Mouse (Mus musculus) midbrain, postnatal 0 days (tissue): ENCODE data around the gene Mtnr1b. TPM values are rescaled to one million over a fixed set of nuclear protein-coding genes. Genes with fewer than 3 reads are reported as not detected.

Source experiments
- ATAC-seq: fragments of 200-750 bp; cut with Nextera tagmentation; 2 replicates; pipeline ENCODE4 v1.8.0; 2017; ENCODE audit warnings: moderate number of reproducible peaks, mild to moderate bottlenecking, moderate TSS enrichment, moderate library complexity; ENCODE audit not compliant: low FRiP score
- DNase-seq: peaks from one replicate; pipeline ENCODE4 v3.0.0-alpha.2; 2015; ENCODE audit warnings: low spot score
- H3K27ac ChIP-seq: fragments of 300-500 bp; sonication (generic); 2 replicates; pipeline ENCODE4 v1.5.1; 2014; ENCODE audit warnings: low read depth, mild to moderate bottlenecking, low read length, mixed read lengths
- H3K27me3 ChIP-seq: fragments of 300-500 bp; sonication (generic); 2 replicates; pipeline ENCODE4 v1.6.1; 2014; ENCODE audit warnings: low read length, control low read depth, mixed read lengths; ENCODE audit not compliant: insufficient read depth
- H3K36me3 ChIP-seq: fragments of 300-500 bp; sonication (generic); 2 replicates; pipeline ENCODE4 v1.6.1; 2014; ENCODE audit warnings: low read length, control low read depth, mixed read lengths; ENCODE audit not compliant: insufficient read depth
- H3K4me1 ChIP-seq: fragments of 300-500 bp; sonication (generic); 2 replicates; pipeline ENCODE4 v1.6.1; 2014; ENCODE audit warnings: mild to moderate bottlenecking, control low read depth, antibody characterized with exemption, low read length, mixed read lengths; ENCODE audit not compliant: insufficient read depth
- H3K4me2 ChIP-seq: fragments of 300-500 bp; sonication (generic); 2 replicates; pipeline ENCODE4 v1.6.1; 2014; ENCODE audit warnings: low read depth, mild to moderate bottlenecking, low read length, mixed read lengths; ENCODE audit not compliant: poor library complexity, severe bottlenecking
- H3K4me3 ChIP-seq: fragments of 300-500 bp; sonication (generic); 2 replicates; pipeline ENCODE4 v1.5.1; 2014; ENCODE audit warnings: low read depth, mild to moderate bottlenecking, low read length, moderate library complexity
- H3K9ac ChIP-seq: fragments of 300-500 bp; sonication (generic); replicated peaks from 2 replicates; pipeline ENCODE4 v1.6.1; 2014; ENCODE audit warnings: mild to moderate bottlenecking, low read length, moderate library complexity, mixed read lengths; ENCODE audit not compliant: poor library complexity, severe bottlenecking
- H3K9me3 ChIP-seq: fragments of 300-500 bp; sonication (generic); 2 replicates; pipeline ENCODE4 v1.6.1; 2016; ENCODE audit warnings: low read length, control low read depth
- CTCF ChIP-seq: IDR thresholded peaks from 2 replicates; pipeline ENCODE4 v1.5.1; 2016; ENCODE audit warnings: antibody characterized with exemption, mild to moderate bottlenecking
- WGBS: fragments of 180-500 bp; shearing (Covaris S2); extraction: QIAGEN DNeasy Blood & Tissue Kit; methylation state at CpG from one replicate; pipeline ENCODE4 v1.1.7; 2014; 5-methylcytosine and 5-hydroxymethylcytosine counted together
- polyA plus RNA-seq: library from polyadenylated mRNA; unstranded; fragments of >200 nt; fragmentation: Nextera tagmentation; extraction: Ambion mirVana; gene quantifications from 2 replicates; pipeline ENCODE4 v1.2.1, GENCODE M21; 2015
- total RNA-seq: library from RNA; depleted of rRNA; stranded (reverse); fragments of >200 nt; gene quantifications from 2 replicates; pipeline ENCODE4 v1.2.3, GENCODE M21; 2014

The Mtnr1b gene
- total and polyA plus RNA-seq, 2 experiments from 2014 or later, result not detected

DNA sequence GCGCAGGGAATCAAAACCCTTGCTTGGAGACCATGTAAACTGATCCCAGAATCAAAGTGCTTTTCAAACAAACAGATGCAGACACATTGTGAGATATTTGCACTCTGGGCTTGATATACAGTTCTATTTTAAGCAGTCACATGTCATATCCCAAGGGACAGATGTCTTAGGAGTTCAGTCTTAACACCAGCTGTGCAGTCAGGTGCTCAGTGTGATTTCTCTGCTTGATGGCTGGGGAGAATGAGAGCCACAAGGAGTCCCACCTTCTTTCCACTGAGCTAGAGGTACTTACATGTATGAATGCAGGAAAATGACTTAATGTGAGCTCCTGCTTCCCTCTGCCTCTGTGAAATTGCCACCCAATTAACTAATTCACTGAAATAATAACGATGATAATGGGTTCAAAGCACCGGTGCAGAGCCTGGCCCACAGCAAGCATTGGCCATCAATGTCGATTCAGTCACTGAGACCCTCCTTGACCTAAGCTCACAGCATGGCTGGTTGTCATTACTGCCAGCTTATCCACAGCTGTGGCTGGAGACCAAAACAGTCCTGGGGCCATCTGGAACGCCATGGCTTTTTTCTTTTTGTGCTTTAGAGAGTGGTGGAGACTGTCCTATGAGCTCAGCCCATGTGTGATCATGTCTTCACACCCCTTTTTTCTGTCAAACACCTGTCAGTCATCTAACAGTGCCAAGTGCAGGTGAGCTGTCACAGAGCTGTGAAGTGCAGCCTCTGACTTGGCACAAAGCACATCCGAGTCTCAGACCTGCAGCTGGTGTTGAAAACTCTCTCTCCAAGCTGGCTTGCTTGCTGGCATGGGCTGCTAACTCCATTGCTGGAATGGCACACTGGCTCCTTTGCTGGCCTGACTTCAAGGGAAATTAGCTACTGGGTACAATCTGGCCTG is 61.1 kb downstream of the Mtnr1b start:
- DNase-seq, result peak; percentile 90
- Histone ChIP-seq H3K4me1 (no peaks in the 10 kb centered on the region), H3K27me3 (no peaks in the 10 kb centered on the region), H3K4me3 (no peak overlapping the region), H3K4me2 (no peak overlapping the region), H3K27ac (no peak overlapping the region), H3K36me3 (no peaks in the 10 kb centered on the region), H3K9me3 (no peaks in the 10 kb centered on the region), H3K9ac (no peak overlapping the region)
- 62% methylated on average over 6 of the region's 6 CpGs for WGBS
- peak; percentile 72 for ATAC-seq
- no peak for TF ChIP-seq CTCF

DNA sequence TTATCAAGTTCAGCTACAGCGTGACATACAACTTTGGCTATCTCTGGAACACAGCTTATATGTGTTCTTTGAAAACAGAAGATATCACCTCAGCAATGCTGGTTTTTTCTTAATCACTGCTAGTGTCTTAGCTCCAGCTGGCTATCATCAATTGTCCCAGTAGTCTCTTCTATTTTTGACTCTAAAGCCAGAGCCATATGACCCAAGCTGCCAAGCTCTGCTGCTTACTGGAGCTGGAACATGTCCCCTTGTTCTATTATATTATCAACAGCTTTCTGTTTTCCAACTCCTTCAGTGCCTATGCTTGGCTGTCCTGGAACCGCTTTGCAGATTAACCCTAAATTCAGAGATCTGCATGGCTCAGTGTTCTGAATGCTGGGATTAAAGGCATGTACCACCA is 70.1 kb downstream of the Mtnr1b start:
- Histone ChIP-seq H3K36me3 (no peaks in the 10 kb centered on the region), H3K27ac (no peak overlapping the region), H3K4me2 (no peak overlapping the region), H3K9me3 (no peaks in the 10 kb centered on the region), H3K9ac (no peak overlapping the region), H3K4me3 (no peak overlapping the region), H3K4me1 (no peaks in the 10 kb centered on the region), H3K27me3 (no peaks in the 10 kb centered on the region)
- TF ChIP-seq CTCF, result no peak
- WGBS, result 82% methylated on average over 2 of the region's 2 CpGs
- no peak for ATAC-seq
- no peak for DNase-seq

DNA sequence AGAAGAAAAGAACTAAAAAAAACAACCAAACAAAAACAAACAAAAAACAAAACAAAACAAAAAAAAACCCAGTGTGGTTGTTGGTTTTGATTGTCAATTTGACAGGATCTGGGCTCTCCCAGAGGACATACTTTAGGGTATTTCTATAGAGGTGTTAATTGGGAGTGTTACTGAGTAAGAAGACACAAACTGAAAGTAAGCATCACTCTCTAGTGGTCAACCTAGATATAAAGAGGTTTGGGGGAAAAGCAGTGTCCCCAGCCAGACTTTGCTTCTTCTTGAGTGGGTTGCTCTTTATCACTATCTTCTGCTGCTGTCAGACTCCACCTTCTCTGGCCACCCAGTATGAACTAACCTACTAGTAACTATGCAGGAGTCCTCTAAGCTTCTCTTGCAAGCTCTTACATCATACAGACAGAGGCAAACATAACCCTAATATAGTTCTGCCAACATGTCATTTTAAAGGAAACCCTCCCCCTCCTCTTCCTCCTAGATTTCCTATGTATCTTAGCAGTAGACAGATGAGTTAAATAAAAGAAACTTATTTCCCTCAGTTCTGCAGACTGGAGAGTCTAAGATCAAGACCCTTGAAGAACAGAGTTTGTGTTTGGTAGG is 71.8 kb downstream of the Mtnr1b start:
- Histone ChIP-seq H3K4me3 (no peak overlapping the region), H3K4me2 (no peak overlapping the region), H3K27ac (no peak overlapping the region), H3K9me3 (no peaks in the 10 kb centered on the region), H3K36me3 (no peaks in the 10 kb centered on the region), H3K27me3 (no peaks in the 10 kb centered on the region), H3K9ac (no peak overlapping the region), H3K4me1 (no peaks in the 10 kb centered on the region)
- ATAC-seq (no peak), DNase-seq (no peak)
- TF ChIP-seq CTCF, result no peak

DNA sequence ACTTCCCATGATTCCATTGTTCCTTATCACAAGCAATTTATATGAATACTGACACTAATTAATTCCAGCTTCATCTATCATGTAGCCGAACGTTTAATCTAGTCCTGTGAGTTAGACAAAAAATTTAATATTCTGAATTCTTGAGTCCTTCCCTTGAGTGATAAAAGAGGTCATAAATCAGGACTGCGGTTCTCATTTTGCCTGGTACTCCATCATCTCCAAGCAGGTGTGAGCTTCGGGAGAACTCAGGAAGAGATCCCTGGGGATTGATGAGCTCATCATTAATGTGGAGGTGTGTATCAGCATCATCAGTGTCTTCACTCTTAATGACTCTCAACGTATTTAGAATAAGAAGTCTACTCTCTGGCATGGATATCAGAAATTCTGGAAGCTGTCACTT is 74.0 kb downstream of the Mtnr1b start:
- H3K27ac ChIP-seq, result no peak overlapping the region
- H3K9ac ChIP-seq, result no peak overlapping the region
- no peak for TF ChIP-seq CTCF
- no peaks in the 10 kb centered on the region for H3K36me3 ChIP-seq
- H3K4me1 ChIP-seq, result no peaks in the 10 kb centered on the region
- H3K4me2 ChIP-seq, result no peak overlapping the region
- no peak overlapping the region for H3K4me3 ChIP-seq
- H3K27me3 ChIP-seq, result no peaks in the 10 kb centered on the region
- no peaks in the 10 kb centered on the region for H3K9me3 ChIP-seq
- ATAC-seq (no peak), DNase-seq (peak; percentile 13)
- WGBS, result 79% methylated on average over 5 of the region's 5 CpGs

DNA sequence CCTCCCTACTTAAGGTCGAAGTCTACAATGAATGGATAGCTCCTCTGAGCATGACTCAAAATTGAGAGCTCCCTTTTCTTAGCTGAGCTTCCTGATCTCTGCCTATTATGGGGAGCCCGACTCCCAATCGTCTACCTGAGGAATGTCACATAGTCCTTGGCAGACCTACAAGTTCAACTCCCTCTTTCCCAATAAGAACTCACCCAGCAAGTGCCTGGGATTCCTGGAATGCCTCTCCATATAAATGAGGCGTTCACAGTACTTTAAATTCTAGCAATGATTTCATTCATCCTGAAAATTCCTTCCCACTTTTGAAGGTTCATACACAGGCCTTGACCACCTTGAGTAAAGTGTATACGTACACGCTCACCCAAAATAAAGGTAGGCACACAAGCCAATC is 79.9 kb downstream of the Mtnr1b start:
- WGBS, result 88% methylated on average over 6 of the region's 6 CpGs
- ATAC-seq (no peak), DNase-seq (no peak)
- Histone ChIP-seq H3K4me3 (no peak overlapping the region), H3K9me3 (no peaks in the 10 kb centered on the region), H3K9ac (no peak overlapping the region), H3K4me2 (no peak overlapping the region), H3K27me3 (no peaks in the 10 kb centered on the region), H3K27ac (no peak overlapping the region), H3K36me3 (no peaks in the 10 kb centered on the region), H3K4me1 (no peaks in the 10 kb centered on the region)
- TF ChIP-seq CTCF, result no peak

DNA sequence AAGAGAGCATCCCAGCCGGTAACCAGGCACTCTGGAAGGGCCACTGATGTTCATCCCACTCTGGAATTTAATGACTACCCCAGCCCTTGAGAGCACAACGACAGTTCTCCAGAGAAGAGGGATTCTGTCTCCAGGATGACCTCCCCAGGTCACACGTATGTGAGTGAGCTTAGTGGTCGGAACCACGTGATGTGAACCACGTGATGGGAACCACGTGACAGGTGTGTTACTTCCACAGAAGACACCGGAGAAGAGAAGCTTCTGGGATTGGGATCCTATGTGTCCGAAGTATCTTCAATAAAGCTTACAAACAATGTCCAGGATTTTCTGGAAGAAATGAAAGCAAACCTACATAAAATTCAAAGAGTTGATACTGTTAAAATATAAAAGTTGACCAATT is 82.3 kb downstream of the Mtnr1b start:
- H3K9me3 ChIP-seq, result no peaks in the 10 kb centered on the region
- H3K27me3 ChIP-seq, result no peaks in the 10 kb centered on the region
- no peak overlapping the region for H3K4me2 ChIP-seq
- H3K36me3 ChIP-seq, result no peaks in the 10 kb centered on the region
- no peaks in the 10 kb centered on the region for H3K4me1 ChIP-seq
- H3K27ac ChIP-seq, result no peak overlapping the region
- DNase-seq, result no peak
- WGBS, result 91% methylated on average over 9 of the region's 9 CpGs
- no peak overlapping the region for H3K4me3 ChIP-seq
- TF ChIP-seq CTCF, result no peak
- H3K9ac ChIP-seq, result no peak overlapping the region
- ATAC-seq, result no peak
